Mouse (Mus musculus) forebrain, embryonic 16.5 days (tissue): Measurements from ENCODE around the gene Retn. TPM values are rescaled to one million over a fixed set of nuclear protein-coding genes. Genes with fewer than 3 reads are reported as not detected.

Experiments used
- ATAC-seq: fragments of 200-750 bp; cut with Nextera tagmentation; 2 replicates; pipeline ENCODE4 v1.8.0; 2017; ENCODE audit warnings: mild to moderate bottlenecking, moderate library complexity
- H3K27ac ChIP-seq: fragments of 300-500 bp; sonication (generic); 2 replicates; pipeline ENCODE4 v1.5.1; 2014; ENCODE audit warnings: low read length, control low read depth
- H3K27me3 ChIP-seq: fragments of 300-500 bp; sonication (generic); replicated peaks from 2 replicates; pipeline ENCODE4 v1.6.1; 2014; ENCODE audit warnings: low read length; ENCODE audit not compliant: control insufficient read depth, insufficient read depth
- H3K36me3 ChIP-seq: fragments of 300-500 bp; sonication (generic); 2 replicates; pipeline ENCODE4 v1.6.1; 2014; ENCODE audit not compliant: control insufficient read depth, insufficient read depth
- H3K4me1 ChIP-seq: fragments of 300-500 bp; sonication (generic); replicated peaks from 2 replicates; pipeline ENCODE4 v1.6.1; 2014; ENCODE audit warnings: low read length; ENCODE audit not compliant: control insufficient read depth, insufficient read depth
- H3K4me2 ChIP-seq: fragments of 300-500 bp; sonication (generic); 2 replicates; pipeline ENCODE4 v1.6.1; 2014; ENCODE audit warnings: mild to moderate bottlenecking, low read length, control low read depth
- H3K4me3 ChIP-seq: fragments of 300-500 bp; sonication (generic); replicated peaks from 2 replicates; pipeline ENCODE4 v1.5.1; 2014; ENCODE audit warnings: mild to moderate bottlenecking, low read length, control low read depth
- H3K9ac ChIP-seq: fragments of 300-500 bp; sonication (generic); replicated peaks from 2 replicates; pipeline ENCODE4 v1.6.1; 2014; ENCODE audit warnings: low read depth, low read length, control low read depth
- H3K9me3 ChIP-seq: fragments of 300-500 bp; sonication (generic); 2 replicates; pipeline ENCODE4 v1.6.1; 2016; ENCODE audit warnings: low read length; ENCODE audit not compliant: control insufficient read depth
- WGBS: fragments of 180-500 bp; shearing (Covaris S2); extraction: QIAGEN DNeasy Blood & Tissue Kit; methylation state at CpG from one replicate; pipeline ENCODE4 v1.1.7; 2014; 5-methylcytosine and 5-hydroxymethylcytosine counted together
- polyA plus RNA-seq: library from polyadenylated mRNA; unstranded; fragments of >200 nt; fragmentation: Nextera tagmentation; extraction: Ambion mirVana; gene quantifications from 2 replicates; pipeline ENCODE4 v1.2.1, GENCODE M21; 2015

Gene Retn
- polyA plus RNA-seq, 1 experiment from 2014 or later = 0.71 TPM

GRCm38 (mm10) chr8:3676131-3676992, 20.8 kb downstream of the Retn start, which contains the start of gene Trappc5:
Gene Trappc5, plus strand, starts transcription at chr8:3676299.
- WGBS = under 1% methylated on average over 61 of the region's 61 CpGs
- H3K27me3 ChIP-seq = no peaks in the 10 kb centered on the region
- H3K9me3 ChIP-seq = no peaks in the 10 kb centered on the region
- H3K4me3 ChIP-seq = peak within 1 kb of the TSS; percentile 93
- H3K9ac ChIP-seq = peak within 1 kb of the TSS; percentile 94
- H3K36me3 ChIP-seq = peaks cover 6% of the 10 kb centered on the region; the same call in 1 of the 2 replicates
- peak; percentile 81 for ATAC-seq
- peaks cover 19% of the 10 kb centered on the region for H3K4me1 ChIP-seq
- H3K4me2 ChIP-seq = peak within 1 kb of the TSS; percentile 90
- H3K27ac ChIP-seq = peak within 1 kb of the TSS; percentile 83

GRCm38 (mm10) chr8:3676993-3677579, 21.5 kb downstream of the Retn start:
- 2% methylated on average over 15 of the region's 15 CpGs for WGBS
- no peak for ATAC-seq

GRCm38 (mm10) chr8:3678831-3679230, 23.3 kb downstream of the Retn start:
- no peak overlapping the region for H3K4me2 ChIP-seq
- no peak overlapping the region for H3K9ac ChIP-seq
- H3K4me1 ChIP-seq = peaks cover 15% of the 10 kb centered on the region
- no peaks in the 10 kb centered on the region for H3K27me3 ChIP-seq
- no peaks in the 10 kb centered on the region for H3K9me3 ChIP-seq
- ATAC-seq = no peak
- 97% methylated on average over 23 of the region's 23 CpGs for WGBS
- no peak overlapping the region for H3K27ac ChIP-seq
- H3K4me3 ChIP-seq = no peak overlapping the region
- H3K36me3 ChIP-seq = peaks cover 6% of the 10 kb centered on the region; the same call in 1 of the 2 replicates

More at GRCm38 (mm10) chr8:3676993-3677579, 21.5 kb downstream of the Retn start:
- Histone ChIP-seq H3K27ac (no peak overlapping the region), H3K36me3 (peaks cover 6% of the 10 kb centered on the region; the same call in 1 of the 2 replicates), H3K4me1 (peaks cover 19% of the 10 kb centered on the region), H3K4me3 (peak overlapping the region; percentile 93), H3K4me2 (peak overlapping the region; percentile 90), H3K27me3 (no peaks in the 10 kb centered on the region), H3K9me3 (no peaks in the 10 kb centered on the region), H3K9ac (peak overlapping the region; percentile 94)

DNA sequence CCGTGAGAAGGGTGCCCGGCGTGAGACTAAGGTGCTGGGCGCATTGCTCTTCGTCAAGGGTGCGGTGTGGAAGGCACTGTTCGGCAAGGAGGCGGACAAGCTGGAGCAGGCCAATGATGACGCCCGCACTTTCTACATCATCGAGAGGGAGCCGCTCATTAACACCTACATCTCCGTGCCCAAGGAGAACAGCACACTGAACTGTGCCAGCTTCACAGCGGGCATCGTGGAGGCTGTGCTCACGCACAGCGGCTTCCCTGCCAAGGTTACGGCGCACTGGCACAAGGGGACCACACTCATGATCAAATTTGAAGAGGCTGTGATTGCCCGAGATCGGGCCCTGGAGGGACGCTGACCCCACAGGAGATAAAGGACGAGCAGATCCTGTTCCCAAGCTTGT, 23.7 kb downstream of the Retn start:
- no peak overlapping the region for H3K27ac ChIP-seq
- H3K9ac ChIP-seq = no peak overlapping the region
- ATAC-seq = no peak
- no peaks in the 10 kb centered on the region for H3K27me3 ChIP-seq
- H3K4me1 ChIP-seq = peaks cover 15% of the 10 kb centered on the region
- H3K4me2 ChIP-seq = no peak overlapping the region
- 96% methylated on average over 23 of the region's 23 CpGs for WGBS
- no peak overlapping the region for H3K4me3 ChIP-seq
- H3K36me3 ChIP-seq = peaks cover 6% of the 10 kb centered on the region; the same call in 1 of the 2 replicates
- H3K9me3 ChIP-seq = no peaks in the 10 kb centered on the region

DNA sequence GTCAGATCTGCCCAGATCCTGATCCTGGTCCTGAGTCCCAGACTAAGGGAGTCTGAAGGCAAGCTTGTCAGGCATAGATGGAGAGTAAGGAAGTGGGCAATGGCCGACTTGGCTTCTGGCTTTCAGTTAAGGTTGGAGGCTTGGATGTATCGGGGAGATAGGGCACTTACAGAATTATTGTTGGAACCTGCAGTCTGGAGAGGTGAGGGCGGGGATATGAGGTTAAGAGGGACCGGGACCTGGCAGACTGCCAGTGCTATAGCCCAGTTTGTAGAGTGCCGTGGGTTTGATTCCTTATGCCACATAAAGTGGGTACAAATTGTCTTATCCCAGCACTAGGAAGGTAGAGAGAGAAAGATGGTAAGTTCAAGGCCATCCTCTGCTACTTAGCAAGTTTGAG, 24.1 kb downstream of the Retn start:
- Histone ChIP-seq H3K27me3 (no peaks in the 10 kb centered on the region), H3K9me3 (no peaks in the 10 kb centered on the region), H3K4me2 (no peak overlapping the region), H3K36me3 (peaks cover 6% of the 10 kb centered on the region; the same call in 1 of the 2 replicates), H3K4me1 (peaks cover 15% of the 10 kb centered on the region), H3K4me3 (no peak overlapping the region), H3K9ac (no peak overlapping the region), H3K27ac (no peak overlapping the region)
- 88% methylated on average over 5 of the region's 5 CpGs for WGBS
- no peak for ATAC-seq

- no peaks in the 10 kb centered on the region for H3K9me3 ChIP-seq
- H3K4me2 ChIP-seq = no peak overlapping the region
- no peak overlapping the region for H3K9ac ChIP-seq
- H3K36me3 ChIP-seq = peaks cover 6% of the 10 kb centered on the region; the same call in 1 of the 2 replicates
- no peaks in the 10 kb centered on the region for H3K27me3 ChIP-seq
- peaks cover 7% of the 10 kb centered on the region for H3K4me1 ChIP-seq
- no peak for ATAC-seq
- H3K4me3 ChIP-seq = no peak overlapping the region
- no peak overlapping the region for H3K27ac ChIP-seq
- 86% methylated on average over 5 of the region's 5 CpGs for WGBS
Observed at GRCm38 (mm10) chr8:3682435-3682834, 26.9 kb downstream of the Retn start.

DNA sequence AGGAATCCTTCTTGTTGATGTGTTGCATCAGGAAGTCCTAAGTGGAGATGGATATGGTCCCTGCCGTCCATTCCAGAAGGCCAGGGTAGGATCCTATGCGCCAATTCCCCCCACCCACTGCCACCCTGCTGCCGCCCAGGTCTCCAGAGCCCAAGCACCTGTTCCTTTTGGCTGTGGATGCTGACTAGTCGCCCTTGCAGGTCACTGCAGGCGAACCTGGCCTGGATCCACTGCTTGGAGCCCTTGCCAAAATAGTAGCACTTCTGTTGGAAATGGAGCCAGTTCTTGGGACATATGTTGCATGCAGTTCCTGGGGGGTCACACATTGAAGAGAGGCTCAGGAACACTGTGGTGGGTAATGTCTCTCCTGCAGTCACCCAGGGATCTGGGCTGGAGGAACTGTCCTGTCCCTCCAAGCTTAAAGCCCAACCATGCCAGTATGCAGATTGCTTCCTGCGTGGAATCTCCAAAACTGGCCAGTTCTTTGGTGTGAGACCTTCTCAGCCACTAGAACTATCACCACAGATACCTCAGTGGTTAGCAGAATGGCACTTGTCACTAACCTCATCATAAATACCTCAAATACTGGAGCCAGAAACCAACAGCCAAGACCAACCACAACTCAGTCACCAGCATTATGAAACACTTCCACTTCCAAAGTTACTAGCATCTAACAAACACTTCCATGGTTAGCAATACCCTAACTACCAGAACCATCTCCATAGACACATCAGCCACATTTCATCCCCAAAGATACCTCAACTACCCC, 28.0 kb downstream of the Retn start:
- H3K4me2 ChIP-seq = no peak overlapping the region
- no peaks in the 10 kb centered on the region for H3K27me3 ChIP-seq
- H3K9ac ChIP-seq = no peak overlapping the region
- no peaks in the 10 kb centered on the region for H3K9me3 ChIP-seq
- no peaks in the 10 kb centered on the region for H3K4me1 ChIP-seq
- H3K36me3 ChIP-seq = peaks cover 6% of the 10 kb centered on the region; the same call in 1 of the 2 replicates
- H3K4me3 ChIP-seq = no peak overlapping the region
- 68% methylated on average over 6 of the region's 6 CpGs for WGBS
- H3K27ac ChIP-seq = no peak overlapping the region
- no peak for ATAC-seq

GRCm38 (mm10) chr8:3684530-3684929, 29.0 kb downstream of the Retn start:
- H3K36me3 ChIP-seq = peaks cover 3% of the 10 kb centered on the region; the same call in 1 of the 2 replicates
- H3K4me2 ChIP-seq = no peak overlapping the region
- H3K27me3 ChIP-seq = no peaks in the 10 kb centered on the region
- H3K4me1 ChIP-seq = no peaks in the 10 kb centered on the region
- H3K27ac ChIP-seq = no peak overlapping the region
- H3K9ac ChIP-seq = no peak overlapping the region
- H3K9me3 ChIP-seq = no peaks in the 10 kb centered on the region
- no peak overlapping the region for H3K4me3 ChIP-seq
- ATAC-seq = peak; percentile 39; the same call in 1 of the 2 replicates

DNA sequence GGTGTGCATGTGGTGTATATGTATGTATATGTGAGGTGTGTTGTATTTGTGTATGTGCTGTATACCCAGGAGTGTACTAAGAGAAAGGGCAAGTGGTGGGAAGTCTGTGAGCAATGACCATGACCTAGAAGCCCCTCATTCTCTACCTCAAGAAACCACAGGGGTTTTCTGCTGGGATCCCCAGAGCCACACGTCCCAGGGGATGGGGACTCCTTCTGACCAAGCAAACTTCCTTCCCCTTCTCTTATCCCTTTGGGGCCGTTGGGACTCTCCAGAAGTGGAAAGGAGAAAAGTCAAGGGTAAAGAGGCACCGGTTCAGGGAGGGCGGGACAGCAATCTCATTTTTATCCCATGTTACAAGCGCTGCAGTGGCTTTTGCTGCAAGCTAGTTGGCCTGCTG, 29.9 kb downstream of the Retn start:
- Histone ChIP-seq H3K27ac (no peak overlapping the region), H3K9ac (no peak overlapping the region), H3K4me2 (no peak overlapping the region), H3K9me3 (no peaks in the 10 kb centered on the region), H3K4me3 (no peak overlapping the region), H3K36me3 (no peaks in the 10 kb centered on the region), H3K4me1 (no peaks in the 10 kb centered on the region), H3K27me3 (no peaks in the 10 kb centered on the region)
- ATAC-seq = no peak
- WGBS = 69% methylated on average over 5 of the region's 5 CpGs
